Mouse (Mus musculus) left cerebral cortex, postnatal 14 days (tissue): ENCODE results near the gene Gm36245. TPM values are rescaled to one million over a fixed set of nuclear protein-coding genes. Genes with fewer than 3 reads are reported as not detected.

Experiments used
- total RNA-seq, 2 experiments: library from RNA; stranded (reverse); gene quantifications; 2 replicates each; pipeline ENCODE4 v1.2.3; 2021

Gm36245 gene
- total RNA-seq, 2 experiments from 2014 or later = not detected

Other genes starting within 250 kb of the Gm36245 start
- gene Apol7a, start 200.1 kb upstream of the Gm36245 start, total RNA-seq = under 1 TPM; 0.48 to 0.68 TPM
- under 1 TPM in 1 of 2 experiments, not detected in 1; 0.23 TPM for gene Apol9a, start 188.1 kb upstream of the Gm36245 start, total RNA-seq
- under 1 TPM in 1 of 2 experiments, not detected in 1; 0.33 TPM for gene Apol7b, start 151.8 kb upstream of the Gm36245 start, total RNA-seq
- not detected for gene Apol10a, start 122.2 kb upstream of the Gm36245 start, total RNA-seq
- not detected for gene Apol11a, start 91.0 kb upstream of the Gm36245 start, total RNA-seq
- gene Apol7c, start 65.9 kb upstream of the Gm36245 start, total RNA-seq = not detected
- not detected for gene 1700025B11Rik, start 37.4 kb upstream of the Gm36245 start, total RNA-seq
- gene Apol10b, start 3.1 kb upstream of the Gm36245 start, total RNA-seq = not detected
- gene Apol11b, start 44.0 kb downstream of the Gm36245 start, total RNA-seq = not detected
- gene Apol7e, start 99.6 kb downstream of the Gm36245 start, total RNA-seq = under 1 TPM; 0.30 to 0.31 TPM
- gene Apol9b, start 129.8 kb downstream of the Gm36245 start, total RNA-seq = under 1 TPM in 1 of 2 experiments, not detected in 1; 0.37 TPM
- 1 to 10 TPM; 1.3 to 3.2 TPM for gene Apol8, start 157.7 kb downstream of the Gm36245 start, total RNA-seq
- gene Myh9, start 242.9 kb downstream of the Gm36245 start, total RNA-seq = 10 to 100 TPM; 70.3 to 73.8 TPM